10 mouse cellular contexts compared by ENCODE assay signal in the genomic region with DNA sequence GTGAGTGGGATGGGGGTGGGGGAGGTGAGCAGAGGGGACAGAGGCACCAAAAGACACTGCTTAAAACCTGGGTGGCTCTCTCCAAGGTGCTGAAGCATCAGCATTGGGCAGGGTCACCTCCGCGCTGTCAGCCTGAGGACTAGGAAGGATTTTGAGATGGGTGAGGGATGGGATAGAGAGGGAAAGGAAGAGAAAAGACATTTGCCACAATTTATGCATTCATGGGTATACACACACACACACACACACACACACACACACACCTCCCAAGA.
DNase-seq lines count a peak whose midpoint lies in the region; ATAC-seq lines count a peak whose summit lies in the region.
"Had no signal": no experiment of that assay in that cellular context is flagged by ENCODE, and none has a peak within 500 bp of the region (broad histone marks: within the 10 kb centered on the region; RNA-seq: fewer than 3 reads in every experiment).

No protein-coding gene starts in this region.

- no peak overlapping the region for H3K9ac ChIP-seq in hindbrain, embryonic 11.5 days (ENCODE audit: low read depth, low read length)
- H3K9ac ChIP-seq in hindbrain, embryonic 16.5 days (ENCODE audit: low read depth, low read length) = no peak overlapping the region
- H3K9ac ChIP-seq in hindbrain, embryonic 14.5 days = no peak overlapping the region; the same call in 1 of the 2 replicates
- H3K9ac ChIP-seq: stomach, embryonic 15.5 days had no signal

- 11% methylated on average over 2 of the region's 2 CpGs for WGBS in hindbrain, embryonic 11.5 days
- WGBS in hindbrain, embryonic 16.5 days = 18% methylated on average over 2 of the region's 2 CpGs
- WGBS in hindbrain, embryonic 14.5 days = 9% methylated on average over 2 of the region's 2 CpGs

- no peaks in the 10 kb centered on the region for H3K36me3 ChIP-seq in hindbrain, embryonic 11.5 days (ENCODE audit: control insufficient read depth, insufficient read depth, low read length)
- no peaks in the 10 kb centered on the region for H3K36me3 ChIP-seq in hindbrain, embryonic 16.5 days (ENCODE audit: control insufficient read depth, insufficient read depth, low read length)
- no peaks in the 10 kb centered on the region for H3K36me3 ChIP-seq in hindbrain, embryonic 14.5 days (replicated peaks; ENCODE audit: control insufficient read depth, insufficient read depth)
- H3K36me3 ChIP-seq: stomach, embryonic 15.5 days had no signal

- H3K9me3 ChIP-seq in hindbrain, embryonic 11.5 days (ENCODE audit: control insufficient read depth, low read length) = no peaks in the 10 kb centered on the region
- H3K9me3 ChIP-seq in hindbrain, embryonic 16.5 days (ENCODE audit: control insufficient read depth, low read length) = no peaks in the 10 kb centered on the region
- H3K9me3 ChIP-seq in hindbrain, embryonic 14.5 days (ENCODE audit: control insufficient read depth, low read length) = no peaks in the 10 kb centered on the region
- H3K9me3 ChIP-seq: stomach, embryonic 15.5 days had no signal

- no peak for ATAC-seq in hindbrain, embryonic 11.5 days (ENCODE audit: low FRiP score)
- no peak for ATAC-seq in hindbrain, embryonic 16.5 days
- ATAC-seq in hindbrain, embryonic 14.5 days (ENCODE audit: low FRiP score) = no peak

- H3K27me3 ChIP-seq in hindbrain, embryonic 11.5 days (ENCODE audit: control insufficient read depth, insufficient read depth, low read length) = peaks cover 10% of the 10 kb centered on the region
- no peaks in the 10 kb centered on the region; the same call in 1 of the 2 replicates for H3K27me3 ChIP-seq in hindbrain, embryonic 16.5 days (replicated peaks; ENCODE audit: control insufficient read depth, insufficient read depth, low read length)
- 0 out of 2 replicates have a peak, but pooled peaks cover 4% of the 10 kb centered on the region for H3K27me3 ChIP-seq in hindbrain, embryonic 14.5 days (ENCODE audit: control insufficient read depth, insufficient read depth, low read length)

- 0 out of 2 replicates have a peak overlapping the region, but pooled peaks have one; percentile 40 for H3K27ac ChIP-seq in hindbrain, embryonic 11.5 days (ENCODE audit: low read depth, low read length)
- H3K27ac ChIP-seq in hindbrain, embryonic 16.5 days (ENCODE audit: low read depth, low read length) = no peak overlapping the region
- no peak overlapping the region for H3K27ac ChIP-seq in hindbrain, embryonic 14.5 days
- H3K27ac ChIP-seq: stomach, embryonic 15.5 days had no signal

- H3K4me3 ChIP-seq in hindbrain, embryonic 11.5 days (ENCODE audit: low read depth, low read length) = no peak overlapping the region
- H3K4me3 ChIP-seq in hindbrain, embryonic 16.5 days (ENCODE audit: low read length) = no peak overlapping the region
- no peak overlapping the region for H3K4me3 ChIP-seq in hindbrain, embryonic 14.5 days (replicated peaks; ENCODE audit: low read length)
- H3K4me3 ChIP-seq: stomach, embryonic 15.5 days had no signal

- peaks cover 22% of the 10 kb centered on the region for H3K4me1 ChIP-seq in hindbrain, embryonic 11.5 days (replicated peaks; ENCODE audit: control insufficient read depth, insufficient read depth, low read length)
- peaks cover 33% of the 10 kb centered on the region for H3K4me1 ChIP-seq in hindbrain, embryonic 16.5 days (ENCODE audit: control insufficient read depth, insufficient read depth, low read depth, low read length)
- H3K4me1 ChIP-seq in hindbrain, embryonic 14.5 days (replicated peaks; ENCODE audit: control insufficient read depth, insufficient read depth, low read length) = peaks cover 62% of the 10 kb centered on the region

- H3K4me2 ChIP-seq in hindbrain, embryonic 11.5 days (replicated peaks; ENCODE audit: low read depth, low read length) = no peak overlapping the region
- H3K4me2 ChIP-seq in hindbrain, embryonic 16.5 days (ENCODE audit: low read length) = no peak overlapping the region
- H3K4me2 ChIP-seq in hindbrain, embryonic 14.5 days (replicated peaks) = peak overlapping the region; percentile 42; the same call in 1 of the 2 replicates
- H3K4me2 ChIP-seq: stomach, embryonic 15.5 days had no signal

- peak; percentile 62 for DNase-seq in hindbrain, embryonic 11.5 days (ENCODE audit: low spot score)
- peak; percentile 43 for DNase-seq in thymus, postnatal 4 days
- DNase-seq in thymus, postnatal 0 days (ENCODE audit: low spot score) = no peak
- DNase-seq in hindbrain, embryonic 14.5 days (ENCODE audit: low spot score) = no peak
- no peak for DNase-seq in B cell, adult 2 months
- no peak for DNase-seq in layer of hippocampus, postnatal 14 days (ENCODE audit: low spot score in 2 of 2)
- DNase-seq in kidney, postnatal 25 days = no peak
- DNase-seq: right cerebral cortex, adult 18-20 months had no signal

Comparison
In these comparisons a context has a peak if more than half of its experiments do, and no peak if none do; other contexts are left out.
1. DNase-seq: peak in hindbrain, embryonic 11.5 days (single experiment) and thymus, postnatal 4 days (single experiment); none in thymus, postnatal 0 days (single experiment), hindbrain, embryonic 14.5 days (single experiment), B cell, adult 2 months (0 of 2), layer of hippocampus, postnatal 14 days (0 of 2) and kidney, postnatal 25 days (0 of 2).